Mouse (Mus musculus): ENCODE data around the gene Atp12a. TPM values are rescaled to one million over a fixed set of nuclear protein-coding genes. Genes with fewer than 3 reads are reported as not detected.

Gene Atp12a
- total RNA-seq (2021), result not detected
- long read RNA-seq, experiment 1, result 0 reads
- long read RNA-seq, experiment 2, result 0 reads

DNA sequence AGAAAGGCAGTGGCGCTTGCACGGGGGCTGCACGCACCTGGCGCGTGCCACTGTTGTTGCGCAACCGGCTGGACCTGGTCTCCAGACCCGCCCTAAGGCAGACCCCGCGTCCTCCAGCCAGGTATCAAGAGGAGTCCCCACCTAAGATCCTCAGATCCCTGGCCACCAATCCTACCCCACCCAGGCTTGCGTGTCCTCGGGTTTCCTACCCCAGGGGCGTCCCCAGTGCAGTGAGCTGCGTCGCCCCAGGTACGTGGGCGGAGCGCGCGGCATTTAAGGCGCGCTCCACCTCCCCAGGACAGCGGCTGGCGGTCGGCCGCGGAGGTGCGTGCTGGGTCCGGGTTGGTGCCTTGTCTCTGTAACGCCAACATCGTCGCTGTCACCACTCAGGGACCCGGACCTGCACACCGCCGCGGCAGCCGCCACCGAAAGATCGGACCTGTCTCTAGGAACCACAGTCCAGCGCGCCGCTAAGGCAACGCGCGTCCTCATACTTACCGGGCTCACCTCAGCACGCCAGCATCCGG, at the start of gene Atp12a:
Gene Atp12a (plus strand): TSS at position 358 of the 527 bp plus-strand sequence.
- no peak for DNase-seq

DNA sequence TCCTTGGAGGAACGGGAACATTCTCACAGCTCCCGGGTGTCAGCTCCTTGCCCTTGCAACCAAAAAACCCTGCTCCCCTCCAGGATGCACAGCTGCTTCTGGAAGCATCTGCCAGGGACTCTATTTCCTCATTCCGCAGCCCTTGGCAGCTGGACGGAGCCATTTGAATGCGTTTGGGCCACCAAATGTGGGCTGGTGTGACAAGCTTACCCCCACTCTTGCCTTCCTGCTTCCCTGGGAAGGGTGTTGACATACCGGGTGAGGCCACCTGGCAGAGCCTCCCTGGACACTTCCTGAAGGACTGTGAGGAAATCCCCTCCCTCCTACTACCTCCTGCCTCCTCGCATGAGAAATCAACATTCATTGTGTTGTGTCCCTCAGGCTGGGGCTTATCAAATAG, 49.3 kb upstream of the Atp12a start:
- DNase-seq, result peak; percentile 29 to 54

DNA sequence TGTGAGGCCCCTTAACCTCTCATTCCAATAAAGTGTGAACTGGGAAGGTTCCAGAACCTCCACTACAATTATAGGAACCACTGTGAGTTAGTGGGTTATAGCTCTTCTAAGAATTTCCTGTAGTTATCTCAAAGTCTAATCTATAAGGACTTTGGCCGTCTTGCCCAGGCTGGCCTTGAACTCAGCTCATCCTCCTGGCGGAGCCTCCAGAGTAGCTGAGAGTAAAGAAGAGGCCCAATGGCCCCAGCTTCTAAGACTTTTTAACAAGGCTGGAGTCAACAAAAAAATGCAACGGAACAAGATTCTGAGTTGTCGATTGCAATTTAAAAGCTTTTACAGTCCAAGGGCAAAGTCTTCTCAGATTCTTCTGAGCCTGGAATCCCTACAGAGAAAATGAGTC, 48.5 kb upstream of the Atp12a start:
- no peak for DNase-seq

DNA sequence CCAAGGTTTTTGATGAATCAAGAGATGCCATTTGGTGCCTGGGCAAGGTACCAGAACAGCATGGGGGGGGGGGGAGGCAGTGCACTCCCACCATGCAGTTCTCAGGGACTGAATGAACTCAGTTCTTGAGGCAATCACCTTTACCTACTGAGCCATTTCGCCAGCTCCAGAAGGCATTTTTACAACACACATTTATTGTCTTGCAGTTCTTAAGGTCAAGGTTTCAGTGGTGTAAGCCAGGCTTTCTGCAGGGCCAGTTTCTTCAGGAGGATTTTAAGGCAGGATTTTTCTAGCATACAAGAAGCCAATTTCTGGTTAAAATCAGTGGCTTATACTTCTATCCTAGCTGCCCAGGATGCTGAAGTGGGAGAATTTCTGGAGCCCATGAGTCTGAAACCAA, 41.9 kb upstream of the Atp12a start:
- DNase-seq, result no peak

DNA sequence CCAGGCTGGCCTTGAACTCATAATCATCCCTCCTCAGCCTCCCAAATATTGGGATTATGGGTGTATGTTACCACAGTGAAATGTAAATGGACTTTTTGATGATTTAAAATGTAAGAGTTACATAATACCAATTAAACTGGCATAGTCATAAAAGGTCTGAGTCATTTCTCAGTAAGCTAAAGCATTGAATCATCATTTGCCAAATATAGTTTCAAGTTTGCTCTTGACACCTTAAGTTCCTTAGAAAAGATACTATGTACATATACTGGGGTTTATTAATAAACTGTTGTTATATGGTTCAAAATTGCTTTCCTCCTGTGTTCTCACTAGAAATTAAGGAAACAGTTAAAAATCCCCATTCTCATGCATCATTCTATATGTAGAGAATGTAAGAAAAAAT, 39.8 kb upstream of the Atp12a start:
- DNase-seq, result no peak

DNA sequence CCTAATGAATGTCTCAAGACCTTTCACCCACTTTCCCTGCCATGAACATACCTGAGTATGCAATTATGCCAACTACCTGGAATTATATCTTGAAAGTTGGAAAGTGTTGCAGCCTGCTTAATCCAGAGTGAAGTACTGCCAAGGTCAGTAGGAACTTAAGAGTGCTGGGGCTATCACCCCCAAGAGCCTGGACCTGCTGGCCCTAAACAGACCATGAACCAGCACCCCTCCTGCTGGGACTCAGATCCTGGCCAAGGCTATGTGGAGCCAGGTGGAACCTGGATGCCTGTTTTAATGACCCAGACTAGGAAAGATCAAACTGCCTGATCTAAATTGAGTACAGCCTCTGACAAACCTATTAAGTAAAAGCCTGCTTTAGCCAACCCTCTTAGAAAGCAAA, 31.2 kb upstream of the Atp12a start:
- DNase-seq, result no peak

DNA sequence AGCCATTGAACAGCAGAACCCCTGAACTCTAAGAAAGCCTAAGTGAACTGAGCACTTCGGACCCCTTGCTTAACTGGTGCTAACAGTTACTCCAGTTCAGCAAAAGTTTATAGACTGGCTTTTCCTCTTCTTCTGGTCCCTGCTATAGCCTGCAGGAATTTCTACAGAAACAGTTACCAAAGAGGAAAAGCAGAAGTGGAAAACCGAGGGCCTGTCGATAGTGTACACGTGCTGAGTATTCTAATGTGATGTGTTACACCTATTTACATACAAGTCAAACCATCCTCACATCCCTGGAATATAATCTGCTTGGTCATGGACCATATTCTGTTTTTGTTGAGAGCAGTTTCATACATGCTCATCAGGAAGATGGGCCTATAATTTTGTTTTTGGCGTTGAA, 30.4 kb upstream of the Atp12a start:
- DNase-seq, result no peak

DNA sequence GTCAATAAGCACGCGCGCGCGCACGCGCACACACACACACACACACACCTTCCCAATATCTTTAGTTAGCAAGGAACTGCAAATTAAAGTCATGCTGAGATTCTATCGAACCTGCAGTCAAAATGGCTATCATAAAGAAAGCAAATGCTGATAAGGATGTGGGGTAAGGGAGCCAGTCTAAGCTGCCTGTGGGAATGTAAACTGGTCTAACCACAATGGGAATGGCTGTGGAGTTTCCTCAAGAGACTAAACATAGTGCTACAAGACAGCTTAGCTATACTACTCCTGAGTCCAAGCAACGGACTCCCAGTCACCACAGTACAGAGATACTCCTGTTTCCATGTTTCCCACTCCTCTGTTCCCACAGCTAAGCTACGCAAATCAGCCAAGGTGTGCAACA, 28.8 kb upstream of the Atp12a start:
- no peak for DNase-seq

DNA sequence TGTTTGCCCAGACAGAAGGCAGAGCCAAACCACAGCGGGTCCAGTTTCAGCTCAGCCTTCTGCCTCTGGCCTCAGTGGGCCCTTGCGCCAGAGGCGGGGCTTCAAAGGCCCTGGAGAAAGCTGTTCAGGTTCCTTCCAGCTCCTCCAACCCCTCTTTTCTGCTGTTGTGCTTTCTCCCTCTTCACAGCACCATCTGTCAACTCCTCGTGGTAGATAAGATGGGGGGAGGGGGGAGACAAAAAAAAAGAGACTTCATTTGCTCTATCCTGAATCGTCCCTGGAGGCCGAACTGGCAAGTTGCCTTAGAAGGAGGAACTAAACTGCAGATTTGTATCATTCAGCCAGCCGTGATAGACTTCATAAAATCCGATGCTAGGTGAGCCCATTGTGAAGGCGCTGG, 27.8 kb upstream of the Atp12a start:
- DNase-seq, result no peak

DNA sequence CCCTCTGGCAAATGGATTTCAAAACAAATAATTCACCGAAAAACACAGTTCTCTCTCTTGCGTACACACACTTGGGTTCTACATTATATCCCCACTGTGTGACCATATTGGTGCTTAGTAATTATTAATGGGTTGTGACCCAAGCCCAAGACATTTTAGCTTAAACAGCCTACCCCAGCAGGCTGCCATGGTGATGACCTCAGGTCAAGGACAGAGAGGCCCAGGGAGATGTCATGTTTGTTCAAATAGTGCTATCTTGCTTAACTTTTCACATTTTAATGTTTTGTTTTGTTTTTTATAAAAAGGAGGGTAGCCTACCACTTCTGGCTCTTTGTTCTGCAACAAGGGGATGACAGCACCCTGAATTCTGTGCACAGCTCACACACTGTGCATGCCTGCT, 27.2 kb upstream of the Atp12a start:
- DNase-seq, result no peak

DNA sequence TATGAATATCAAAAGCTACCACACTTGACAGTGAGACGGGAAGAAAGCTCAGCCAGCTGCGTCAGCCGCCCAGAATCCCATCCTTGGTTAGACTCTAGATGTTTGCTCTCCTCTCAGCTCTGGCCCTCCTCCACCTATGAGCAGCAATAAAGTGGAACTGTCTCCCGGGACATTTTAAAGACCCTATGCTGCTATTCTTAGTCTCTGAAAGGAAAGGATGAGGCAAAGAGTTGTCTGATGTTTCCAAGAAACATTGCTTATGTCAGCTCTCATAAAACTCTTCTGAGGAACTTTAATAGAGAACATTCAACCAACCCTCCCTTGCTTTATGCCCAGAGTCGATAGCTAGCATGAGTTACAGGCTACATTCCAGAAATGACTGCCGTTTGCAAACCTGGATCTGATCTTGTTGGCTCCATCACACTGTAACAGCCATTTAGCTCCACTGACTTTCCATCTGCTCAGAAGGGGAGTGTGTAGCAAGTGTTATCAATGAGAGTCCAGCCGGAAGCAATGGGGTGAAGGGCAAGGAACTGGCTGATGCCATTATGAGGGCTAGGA, 25.9 kb upstream of the Atp12a start:
- no peak for DNase-seq

DNA sequence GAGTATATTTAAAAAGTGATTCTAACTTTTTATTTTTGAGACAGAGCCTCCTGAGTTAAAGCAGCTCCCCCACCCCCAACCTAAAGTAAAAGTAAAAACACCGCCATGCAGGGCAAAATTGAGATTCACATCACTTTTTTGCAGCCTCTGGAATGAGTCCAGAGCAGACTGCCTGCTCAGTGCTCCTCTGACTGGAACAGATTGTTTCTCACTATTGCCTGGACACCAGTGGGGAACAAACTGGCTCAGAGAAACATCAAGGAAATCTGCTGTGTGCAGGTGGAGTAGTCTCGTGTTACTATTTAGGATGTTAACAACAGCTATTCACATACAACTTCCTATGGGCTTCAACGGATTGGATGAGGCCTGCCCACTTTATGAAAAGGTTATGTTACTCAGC, 16.2 kb upstream of the Atp12a start:
- no peak for DNase-seq

DNA sequence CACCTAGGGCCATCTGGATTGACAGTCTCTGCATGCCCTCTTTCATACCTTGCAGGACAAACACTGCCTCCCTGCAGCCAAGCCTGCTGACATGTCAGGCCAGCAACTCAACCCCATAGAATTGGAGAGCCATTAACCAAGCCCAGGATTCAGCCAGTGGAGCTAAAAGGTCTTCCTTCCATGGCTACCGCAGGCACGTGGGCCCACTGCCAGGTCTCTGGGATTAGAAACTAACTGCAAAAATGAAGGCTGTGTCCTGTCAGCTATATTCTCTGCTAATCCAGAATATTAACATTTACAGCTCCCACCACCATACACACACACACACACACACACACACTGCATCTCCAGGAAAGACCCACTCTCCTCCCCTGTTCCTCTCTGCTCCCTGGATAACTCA, 15.3 kb upstream of the Atp12a start:
- no peak for DNase-seq

DNA sequence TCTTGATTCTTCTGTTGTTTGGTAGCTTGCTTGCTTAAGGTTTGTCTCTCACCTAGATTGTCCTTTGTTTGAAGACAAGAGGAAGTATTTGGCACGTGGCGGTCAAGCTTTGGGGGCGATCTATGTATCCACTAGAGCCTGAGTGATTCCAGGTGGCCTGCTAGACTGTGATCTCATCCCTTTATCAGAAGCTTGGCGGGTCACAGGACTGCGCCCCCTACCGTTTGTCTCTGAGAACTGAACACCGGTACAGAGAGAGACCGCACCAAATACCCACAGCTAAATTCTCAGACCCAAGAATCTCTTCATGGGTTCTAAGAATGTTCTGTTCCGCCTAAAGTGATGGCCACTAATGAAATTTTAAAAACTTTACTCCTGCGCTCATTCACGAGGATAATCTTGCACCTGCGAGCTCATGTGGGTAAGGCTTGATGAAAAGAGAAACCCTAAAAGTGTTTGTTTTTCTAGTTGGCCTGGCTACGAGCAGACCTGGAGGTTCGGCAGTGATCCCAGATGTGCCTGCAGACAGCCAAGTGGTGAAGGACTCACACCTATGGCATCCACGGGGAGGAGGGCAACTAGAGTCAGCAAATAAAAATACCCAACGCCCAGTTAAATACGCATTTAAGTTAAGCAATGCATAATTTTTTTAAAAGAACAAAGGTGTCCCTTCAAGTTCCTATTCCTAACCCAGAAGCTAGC, 12.8 kb upstream of the Atp12a start:
- DNase-seq, result peak; percentile 9 to 40

DNA sequence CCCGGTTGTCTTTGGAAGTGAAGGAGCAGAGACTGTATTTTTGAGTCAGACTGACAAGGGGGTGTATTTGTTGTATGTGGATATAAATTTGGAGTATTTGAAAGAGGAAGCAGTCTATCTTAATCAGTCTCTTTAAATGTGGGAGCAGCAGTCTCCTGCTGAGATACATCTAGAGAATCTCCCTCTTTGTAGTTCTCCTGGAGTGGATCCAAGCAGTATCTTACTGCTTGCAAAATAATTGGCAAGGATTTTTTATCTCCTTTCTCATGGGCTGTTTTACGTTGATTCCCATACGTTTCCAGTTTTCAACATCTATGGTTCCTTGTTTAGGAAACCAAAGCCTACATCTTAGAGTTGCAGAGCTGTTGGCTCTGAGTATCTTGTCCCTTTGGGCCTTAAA, 10.1 kb upstream of the Atp12a start:
- no peak for DNase-seq

DNA sequence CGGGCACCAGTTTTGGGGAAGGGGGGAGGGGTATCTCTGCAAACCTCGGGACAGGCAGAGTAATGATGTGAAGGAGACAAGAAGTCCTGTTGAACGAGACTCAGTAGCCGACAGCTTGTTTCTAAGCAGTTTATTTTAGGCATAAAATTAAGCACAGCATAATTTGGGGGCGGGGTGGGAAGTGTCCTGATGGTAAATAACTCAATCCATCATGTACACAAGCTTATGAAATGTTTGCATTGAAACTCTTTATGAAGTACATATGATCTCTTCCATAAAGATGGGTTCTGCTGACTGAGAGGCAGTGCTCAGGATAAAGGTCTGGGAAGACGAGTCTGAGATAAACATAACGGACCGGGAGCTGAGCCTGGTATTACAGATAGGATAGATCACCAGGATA, 9.5 kb upstream of the Atp12a start:
- no peak for DNase-seq

DNA sequence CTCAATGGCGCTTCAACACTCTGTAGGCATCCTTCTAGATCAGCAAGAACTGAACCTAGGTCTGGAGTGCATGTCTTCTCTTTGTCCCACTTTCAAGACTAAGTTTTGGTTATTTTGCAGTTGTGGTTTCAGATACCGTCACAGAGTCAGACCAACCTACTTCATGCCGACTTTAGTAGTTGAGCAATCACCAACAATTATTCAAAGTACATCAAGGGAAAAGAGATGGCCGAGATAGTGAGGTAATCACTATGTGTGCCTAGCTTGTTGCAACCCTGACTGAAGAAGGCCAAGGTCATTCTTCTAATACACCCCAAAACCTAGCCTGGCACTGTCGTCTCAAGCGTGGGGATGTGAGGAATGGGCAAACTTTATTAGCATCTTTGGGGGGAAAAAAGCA, 8.7 kb upstream of the Atp12a start:
- DNase-seq, result no peak

DNA sequence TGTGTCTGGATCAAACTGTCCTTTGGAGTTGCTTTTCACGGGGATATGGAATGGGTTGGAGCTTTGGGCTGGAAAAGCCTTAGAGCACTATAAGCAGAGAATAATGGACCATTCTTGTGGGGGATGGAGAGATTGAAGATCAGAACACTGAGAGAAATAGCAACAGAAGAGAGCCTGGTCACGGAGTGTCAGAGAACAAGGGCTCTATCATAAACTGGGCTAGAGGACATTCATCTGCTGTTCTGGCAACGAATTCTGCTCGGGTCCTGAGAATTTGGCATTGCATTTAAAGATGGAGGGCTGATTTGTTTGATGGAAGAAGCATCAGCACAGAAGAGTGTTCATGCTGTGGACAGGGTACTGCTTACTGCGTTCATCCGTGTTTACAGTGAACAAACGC, 6.4 kb upstream of the Atp12a start:
- DNase-seq, result no peak

DNA sequence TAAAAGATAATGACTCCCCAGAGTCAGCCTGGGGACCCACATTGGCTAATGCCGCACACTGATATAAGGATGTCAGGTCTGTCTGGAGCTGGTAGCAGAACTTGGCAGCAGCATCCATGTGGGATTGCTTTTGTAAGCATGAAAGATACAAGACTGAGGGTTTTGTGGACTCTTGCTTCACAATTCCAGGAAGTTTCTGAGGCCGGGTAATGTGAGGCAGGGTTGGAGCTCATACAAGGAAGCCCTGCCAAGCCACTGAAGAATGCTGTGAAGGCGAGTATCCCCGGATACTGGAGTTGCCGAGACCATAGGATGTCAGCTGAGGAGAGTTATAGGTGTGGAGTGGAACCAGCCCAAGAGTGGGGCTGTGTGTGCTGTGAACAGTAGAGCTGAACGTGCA, 5.7 kb upstream of the Atp12a start:
- DNase-seq, result no peak

DNA sequence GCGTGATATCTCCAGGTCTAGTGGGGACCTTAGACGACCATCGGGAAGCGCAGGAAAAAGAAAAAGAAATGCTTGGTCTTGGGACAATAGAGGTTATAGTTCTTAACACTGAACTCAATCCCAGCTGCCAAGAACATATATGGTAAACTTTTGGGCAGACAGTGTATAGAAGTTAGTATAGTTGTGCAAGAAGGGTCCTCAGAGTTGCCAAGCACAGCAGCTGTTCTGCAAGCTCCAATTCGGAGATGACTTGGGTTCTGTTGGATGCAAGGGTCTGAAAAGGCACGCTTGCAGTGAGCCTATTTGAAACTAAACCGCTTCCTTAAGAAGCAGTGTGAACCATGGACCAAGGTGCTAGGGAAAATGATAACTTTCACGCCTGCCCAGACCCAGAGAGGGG, 424 bp downstream of the Atp12a start:
- DNase-seq, result no peak

DNA sequence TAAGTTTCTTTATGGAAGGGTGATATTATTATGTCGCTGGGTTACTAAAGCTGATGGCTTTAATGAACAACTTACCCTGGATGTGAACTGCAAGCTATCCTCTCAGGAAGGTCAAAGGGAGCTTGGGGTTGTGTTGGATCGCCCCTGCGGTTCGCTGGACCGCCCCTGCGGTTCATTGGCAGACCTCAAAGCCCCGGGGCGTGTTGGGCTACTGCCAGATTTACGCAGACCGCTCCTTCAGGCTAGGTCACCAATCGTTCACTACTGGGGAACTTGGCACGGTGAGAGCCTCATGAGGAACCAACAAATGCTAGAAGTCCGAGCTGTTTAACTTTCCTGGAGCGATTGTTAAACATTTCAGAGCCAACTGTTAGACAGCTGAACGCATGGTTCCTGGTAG, 1.8 kb downstream of the Atp12a start:
- no peak for DNase-seq

DNA sequence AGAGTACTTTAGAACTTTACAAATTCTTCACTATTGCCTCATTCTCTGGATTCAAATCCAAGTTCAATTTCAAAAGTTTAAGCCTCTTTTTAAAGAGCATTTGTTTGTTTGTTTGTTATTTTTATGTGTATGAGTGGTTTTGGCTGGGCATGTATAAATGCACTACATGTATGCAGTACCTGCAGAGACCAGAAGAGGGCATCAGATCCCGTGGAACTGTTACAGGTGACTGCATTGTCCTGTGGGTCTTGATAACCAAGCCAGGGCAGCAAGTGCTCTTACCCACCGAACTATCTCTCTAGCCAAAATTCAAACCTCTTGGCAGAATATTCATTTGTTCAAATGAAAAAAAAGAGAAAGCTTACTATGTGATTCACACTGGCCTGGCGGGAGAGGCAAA, 4.0 kb downstream of the Atp12a start:
- DNase-seq, result no peak

DNA sequence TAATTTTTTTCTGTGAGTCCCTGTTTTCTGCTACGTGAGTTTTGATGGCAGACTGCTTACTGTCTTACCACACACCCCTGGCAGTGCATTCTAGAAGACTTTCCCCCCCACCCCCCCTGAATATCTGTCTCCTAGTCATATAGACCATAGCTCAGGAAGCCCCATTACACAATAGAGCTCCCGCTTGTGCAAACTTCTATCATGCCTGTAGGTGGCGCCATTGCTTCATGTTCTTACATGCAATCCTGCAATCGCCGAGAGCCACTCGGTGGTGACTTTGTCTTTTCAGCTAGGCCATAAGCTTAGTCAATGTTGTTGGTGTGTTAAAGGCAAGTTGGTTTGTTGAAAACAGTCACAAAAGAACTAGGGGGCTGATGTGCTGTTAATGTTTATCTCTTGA, 10.9 kb downstream of the Atp12a start:
- peak; percentile 59 to 82 for DNase-seq

DNA sequence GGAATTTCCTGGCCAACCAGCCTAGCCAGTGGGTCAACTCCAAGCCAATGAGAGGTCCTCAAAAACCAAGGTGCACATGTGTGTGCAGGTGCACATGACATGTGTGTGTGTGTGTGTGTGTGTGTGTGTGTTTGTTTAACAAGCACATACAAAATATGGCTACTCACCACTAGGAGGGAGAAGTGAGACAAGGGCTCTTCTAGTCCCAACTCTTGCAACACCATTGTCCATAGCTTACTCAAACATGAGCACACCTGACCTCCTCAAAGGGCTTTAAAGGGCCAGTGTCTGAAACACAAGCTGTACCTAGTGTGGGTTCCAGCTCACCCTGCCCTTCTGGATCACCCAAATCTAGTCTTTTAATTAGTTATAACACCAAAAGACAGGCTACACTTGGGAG, 12.9 kb downstream of the Atp12a start:
- no peak for DNase-seq
